Mouse (Mus musculus) heart, postnatal 36 days (tissue): ENCODE results near the gene Gm28230. TPM values are rescaled to one million over a fixed set of nuclear protein-coding genes. Genes with fewer than 3 reads are reported as not detected.

Source experiments
- DNase-seq, 2 experiments: peaks; one replicate each; pipeline ENCODE4 v3.0.0; 2021 to 2022
- intact Hi-C: fragments of 180-260 bp; cut with DNase I; formaldehyde crosslinking; loops from one replicate; pipeline ENCODE4 v1.15.1; 2025
- total RNA-seq, 2 experiments: library from RNA; stranded (reverse); gene quantifications; 2 replicates each; pipeline ENCODE4 v1.2.3; 2021

The Gm28230 gene
- total RNA-seq, 2 experiments from 2014 or later = not detected

DNA sequence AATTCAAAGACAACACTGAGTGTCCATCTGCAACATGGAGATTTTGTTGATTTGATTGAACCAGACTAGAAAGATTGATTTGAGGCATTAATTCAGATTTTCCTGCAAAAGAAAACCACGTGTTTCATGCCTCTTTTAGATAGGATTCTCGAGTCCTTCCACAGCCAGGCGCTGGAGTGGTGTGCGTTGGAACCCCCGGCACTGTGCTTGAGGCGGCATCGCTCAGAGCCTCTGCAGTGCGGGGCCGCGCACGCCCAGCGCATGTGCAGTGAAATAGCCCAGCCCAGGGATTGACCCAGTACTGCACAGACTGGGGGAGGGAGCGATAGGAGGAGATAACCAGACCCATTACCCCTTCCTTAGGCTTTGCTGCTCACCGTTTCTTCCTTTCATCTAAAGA is 11.6 kb upstream of the Gm28230 start:
- intact Hi-C loops = loop anchor here (1.0 to 5.0 kb wide), 5 partner anchors 107 to 877 kb away; no protein-coding TSS in a partner anchor
- DNase-seq = no peak

- DNase-seq = peak; percentile 83 to 89
- intact Hi-C loops = loop anchor here (1.0 to 5.0 kb wide), 5 partner anchors 107 to 877 kb away; no protein-coding TSS in a partner anchor
These were observed 10.9 kb upstream of the Gm28230 start for GRCm38 (mm10) chr2:74715504-74716241.

DNA sequence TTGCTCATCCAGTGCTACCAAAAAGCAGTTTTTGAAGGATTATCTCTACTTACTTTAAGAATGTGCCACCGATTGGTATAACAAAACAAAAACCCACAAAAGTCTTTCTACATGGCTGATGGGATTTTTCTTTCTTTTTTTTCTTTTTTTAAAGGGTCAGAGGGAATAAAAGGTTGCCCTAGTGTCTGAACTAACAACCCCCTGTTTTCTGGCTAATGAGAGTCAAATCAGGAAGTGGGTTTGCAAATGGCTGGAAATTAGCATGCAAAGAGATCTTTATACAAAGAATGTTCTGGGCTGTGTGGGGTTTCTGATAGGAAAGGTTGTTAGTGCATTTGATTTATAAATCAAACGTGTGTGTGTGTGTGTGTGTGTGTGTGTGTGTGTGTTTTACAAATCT is 6.1 kb upstream of the Gm28230 start:
- intact Hi-C loops = no loop called here
- no peak for DNase-seq

GRCm38 (mm10) chr2:74720955-74721491 is 5.5 kb upstream of the Gm28230 start:
- intact Hi-C loops = no loop called here
- DNase-seq = no peak

DNA sequence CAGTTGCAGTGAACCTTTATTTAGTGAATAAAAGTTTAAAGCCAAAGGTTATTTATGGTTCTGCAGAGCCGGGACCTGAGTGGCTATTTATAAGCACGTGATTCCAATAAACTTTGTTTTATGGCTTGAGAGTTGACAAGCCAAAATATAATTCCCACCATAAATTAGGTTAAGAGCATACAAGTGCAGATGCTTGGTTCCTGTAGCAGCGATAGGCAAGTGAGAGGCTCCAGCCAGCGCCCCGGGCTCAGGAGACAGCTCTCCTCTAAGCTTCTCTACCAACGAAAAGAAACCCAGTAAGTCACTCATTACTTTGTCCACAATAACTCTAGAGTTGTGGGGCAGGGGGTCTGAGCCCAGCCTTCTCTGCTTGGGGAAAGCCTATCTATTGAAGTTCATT is 4.6 kb upstream of the Gm28230 start:
- DNase-seq = no peak
- intact Hi-C loops = no loop called here

- DNase-seq = no peak
- intact Hi-C loops = no loop called here
These were observed 3.6 kb upstream of the Gm28230 start for GRCm38 (mm10) chr2:74722949-74723348.

DNA sequence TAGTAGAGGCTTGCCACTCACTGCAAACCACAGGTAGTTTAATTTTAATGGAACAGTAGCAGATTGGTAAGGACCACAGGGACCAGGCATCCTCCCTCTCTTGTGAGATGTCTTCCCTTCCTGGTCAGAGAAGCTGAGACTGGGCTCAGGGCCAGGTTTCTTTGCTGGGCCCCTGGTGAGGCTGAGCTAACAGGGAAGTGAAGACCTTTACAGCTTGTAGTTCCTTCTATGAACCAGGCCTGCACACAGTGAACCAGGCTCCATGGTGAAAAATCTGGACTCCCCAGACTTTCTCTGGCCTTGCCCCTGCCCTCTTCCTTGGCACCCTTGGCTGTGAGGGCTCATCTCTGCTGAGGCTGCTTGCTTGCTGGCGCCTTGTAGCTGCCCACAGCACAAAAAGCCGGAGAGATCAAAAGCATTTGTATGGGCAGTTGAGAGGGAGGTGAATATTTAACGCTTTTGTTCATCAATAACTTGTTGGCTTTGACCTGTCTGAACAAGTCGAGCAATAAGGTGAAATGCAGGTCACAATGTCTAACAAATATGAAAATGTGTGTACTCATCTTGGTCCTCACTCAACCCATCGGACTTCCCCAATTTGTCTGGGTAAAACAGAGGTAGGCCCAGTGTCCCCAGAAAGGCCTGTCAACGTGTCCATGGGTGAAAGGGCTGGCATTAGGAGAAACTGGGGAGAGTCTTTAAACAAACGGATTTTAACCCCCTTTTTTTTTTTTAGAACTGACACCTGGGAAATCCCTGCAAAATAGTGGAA is 2.1 kb upstream of the Gm28230 start:
- intact Hi-C loops = no loop called here
- DNase-seq = no peak

GRCm38 (mm10) chr2:74725171-74725570 is 1.4 kb upstream of the Gm28230 start:
- no peak for DNase-seq
- intact Hi-C loops = no loop called here

GRCm38 (mm10) chr2:74726973-74727639 is 578 bp downstream of the Gm28230 start:
- DNase-seq = no peak
- intact Hi-C loops = no loop called here

DNA sequence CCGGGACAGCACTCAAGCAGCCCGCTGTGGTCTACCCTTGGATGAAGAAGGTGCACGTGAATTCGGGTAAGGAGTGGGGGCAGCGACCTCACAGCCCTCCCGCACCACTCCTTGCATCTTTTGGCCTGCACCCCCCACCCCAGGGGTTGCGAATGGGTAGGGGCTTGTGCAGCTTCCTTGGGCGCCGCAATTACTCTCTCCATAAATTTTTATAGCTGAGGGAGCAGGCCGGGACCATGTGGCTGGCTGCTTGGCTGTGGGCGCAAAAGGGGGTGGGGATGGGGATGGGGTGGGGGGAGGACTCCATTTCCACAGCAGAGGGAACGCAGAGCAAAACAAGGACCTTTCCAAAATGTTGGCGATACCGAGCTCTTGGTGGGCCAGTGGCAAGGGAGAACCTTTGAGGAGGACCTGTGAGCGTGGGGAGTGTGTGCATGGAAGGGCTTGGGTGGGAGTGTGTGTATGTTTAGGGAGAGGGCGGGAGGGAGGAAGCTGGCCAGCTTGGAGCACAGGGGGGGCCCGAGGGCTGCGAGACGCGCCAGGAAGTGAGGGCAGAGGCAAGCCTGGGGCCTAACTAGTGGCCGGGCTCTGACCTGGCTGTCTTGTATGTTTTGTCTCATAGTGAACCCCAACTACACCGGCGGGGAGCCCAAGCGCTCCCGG is 1.2 kb downstream of the Gm28230 start:
- DNase-seq = no peak

GRCm38 (mm10) chr2:74728303-74728680 is 1.8 kb downstream of the Gm28230 start:
- intact Hi-C loops = no loop called here
- DNase-seq = no peak

More for the DNA sequence above, 1.2 kb downstream of the Gm28230 start:
- intact Hi-C loops = no loop called here

DNA sequence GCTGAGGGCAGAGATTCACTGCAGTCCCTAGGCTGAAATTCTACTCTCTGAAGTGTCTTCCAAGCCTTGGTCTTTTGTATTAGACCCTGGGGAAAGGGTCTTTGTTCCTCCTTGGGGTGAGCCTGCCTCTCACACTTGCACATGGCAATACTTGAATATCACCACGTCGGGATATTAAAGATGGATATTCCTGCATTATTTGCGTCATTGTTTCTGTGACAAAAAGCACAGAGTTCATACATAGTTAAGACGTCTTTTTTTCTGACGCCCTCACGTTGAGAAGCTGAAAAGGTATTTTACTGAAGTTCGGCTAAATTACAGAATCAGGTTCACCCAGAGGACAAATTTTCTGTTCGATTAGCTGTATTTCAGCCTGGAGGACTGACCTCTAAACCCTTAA is 3.8 kb downstream of the Gm28230 start:
- intact Hi-C loops = no loop called here
- DNase-seq = no peak

GRCm38 (mm10) chr2:74731055-74731454 is 4.5 kb downstream of the Gm28230 start:
- no peak for DNase-seq
- intact Hi-C loops = no loop called here

DNA sequence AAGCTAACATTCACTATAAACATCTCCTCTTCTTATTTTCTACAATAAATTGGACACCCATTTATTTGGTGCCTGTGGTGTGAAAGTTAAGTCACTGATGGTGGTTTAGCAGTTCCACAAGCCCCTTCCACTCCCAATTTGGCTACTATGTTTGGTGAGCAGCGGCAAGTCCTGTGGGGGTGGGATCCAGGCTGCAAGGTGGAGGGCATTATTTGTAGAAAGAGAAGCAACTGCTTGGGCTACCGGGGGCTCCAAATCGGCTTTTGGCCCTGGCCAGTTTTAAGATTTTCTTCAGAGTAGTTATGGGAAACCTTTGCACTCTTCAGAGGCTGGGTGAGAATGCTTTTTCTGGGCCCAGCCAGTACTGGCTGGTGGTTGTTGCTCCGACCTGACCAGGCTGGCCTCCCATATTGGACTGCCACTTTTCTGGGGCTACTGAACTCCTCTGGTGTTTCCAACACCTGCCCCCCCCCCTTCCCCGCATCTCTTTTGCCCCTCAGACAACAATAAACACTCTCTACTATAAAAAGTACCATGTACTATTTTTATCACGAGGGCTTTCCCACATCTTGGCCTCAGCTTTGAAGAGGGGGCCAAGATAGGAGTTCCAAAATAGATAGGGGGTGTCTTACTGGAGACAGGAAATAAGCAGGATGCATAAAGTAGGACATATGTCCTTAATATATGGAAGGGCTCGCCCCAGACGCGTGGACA is 5.4 kb downstream of the Gm28230 start:
- intact Hi-C loops = no loop called here
- no peak for DNase-seq

GRCm38 (mm10) chr2:74732513-74733316 is 6.2 kb downstream of the Gm28230 start:
- intact Hi-C loops = no loop called here
- no peak for DNase-seq

DNA sequence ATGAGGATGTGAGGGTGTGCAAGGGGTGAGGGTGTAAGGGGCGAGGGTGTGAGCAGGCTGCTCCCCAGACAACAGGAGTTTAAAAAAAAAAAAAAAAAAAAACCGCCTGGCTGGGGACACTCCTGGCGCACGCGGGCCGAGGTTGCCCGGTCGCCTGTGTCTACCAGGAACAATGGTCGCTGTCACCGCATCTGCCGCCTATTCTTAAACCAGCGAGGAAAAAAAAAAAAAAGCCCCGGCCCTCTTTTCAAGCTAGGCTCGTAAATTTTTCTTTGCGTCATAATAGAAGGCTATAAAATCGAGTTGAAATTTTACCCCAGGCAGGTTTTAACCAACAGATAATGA is 6.8 kb downstream of the Gm28230 start:
- intact Hi-C loops = no loop called here

GRCm38 (mm10) chr2:74733765-74734164 is 7.2 kb downstream of the Gm28230 start:
- intact Hi-C loops = no loop called here
- no peak for DNase-seq

More for the DNA sequence above, 6.8 kb downstream of the Gm28230 start:
- DNase-seq = no peak

DNA sequence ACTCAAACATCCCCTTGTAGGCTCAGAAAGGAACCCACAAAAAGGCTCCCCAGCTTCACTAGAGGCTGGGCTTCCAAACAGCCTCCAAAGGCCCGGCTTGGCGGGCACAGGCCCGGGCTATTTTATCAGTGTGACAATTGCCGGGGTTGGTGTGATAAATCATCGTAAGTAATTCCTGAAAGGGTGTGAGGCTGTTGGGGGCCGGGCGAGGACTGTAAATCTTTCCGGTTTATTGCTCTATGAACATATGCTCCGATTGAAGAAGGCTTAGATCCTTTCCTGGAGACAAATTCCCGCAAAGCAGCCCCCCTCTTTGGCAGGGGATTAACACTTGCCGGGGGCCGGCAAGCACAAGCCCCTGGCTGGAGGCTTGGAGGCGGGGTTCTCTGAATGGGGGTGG is 7.9 kb downstream of the Gm28230 start:
- no peak for DNase-seq
- intact Hi-C loops = no loop called here
